Mouse (Mus musculus): ENCODE measurements around the gene Plekhn1.

Plekhn1 gene

GRCm38 (mm10) chr4:156213134-156213533 lies 21.5 kb downstream of the Plekhn1 start:
- in situ Hi-C loops (cut with MseI, MboI): no loop called here

GRCm38 (mm10) chr4:156209963-156210635 lies 24.6 kb downstream of the Plekhn1 start:
- in situ Hi-C loops (cut with MseI, MboI): no loop called here

DNA sequence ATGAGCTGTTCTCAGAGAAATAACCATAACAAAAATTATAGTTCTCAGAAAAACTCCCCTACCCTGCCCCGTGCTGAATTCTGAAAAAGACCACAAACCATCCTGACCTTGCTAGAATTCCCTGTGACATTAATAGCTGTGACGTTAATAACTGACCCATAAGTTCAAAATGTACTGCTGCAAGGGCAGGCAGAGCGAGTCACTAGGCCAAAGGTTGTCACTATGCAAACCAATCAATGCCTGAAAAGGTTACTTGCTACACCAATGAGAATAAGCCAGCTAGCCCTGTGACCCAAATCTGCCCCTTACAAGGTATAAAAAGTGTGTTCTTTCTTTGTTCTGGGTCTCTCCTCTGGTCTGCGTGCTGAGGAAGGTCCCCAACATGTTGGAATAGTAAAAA lies 25.8 kb downstream of the Plekhn1 start:
- in situ Hi-C loops (cut with MseI, MboI): no loop called here

DNA sequence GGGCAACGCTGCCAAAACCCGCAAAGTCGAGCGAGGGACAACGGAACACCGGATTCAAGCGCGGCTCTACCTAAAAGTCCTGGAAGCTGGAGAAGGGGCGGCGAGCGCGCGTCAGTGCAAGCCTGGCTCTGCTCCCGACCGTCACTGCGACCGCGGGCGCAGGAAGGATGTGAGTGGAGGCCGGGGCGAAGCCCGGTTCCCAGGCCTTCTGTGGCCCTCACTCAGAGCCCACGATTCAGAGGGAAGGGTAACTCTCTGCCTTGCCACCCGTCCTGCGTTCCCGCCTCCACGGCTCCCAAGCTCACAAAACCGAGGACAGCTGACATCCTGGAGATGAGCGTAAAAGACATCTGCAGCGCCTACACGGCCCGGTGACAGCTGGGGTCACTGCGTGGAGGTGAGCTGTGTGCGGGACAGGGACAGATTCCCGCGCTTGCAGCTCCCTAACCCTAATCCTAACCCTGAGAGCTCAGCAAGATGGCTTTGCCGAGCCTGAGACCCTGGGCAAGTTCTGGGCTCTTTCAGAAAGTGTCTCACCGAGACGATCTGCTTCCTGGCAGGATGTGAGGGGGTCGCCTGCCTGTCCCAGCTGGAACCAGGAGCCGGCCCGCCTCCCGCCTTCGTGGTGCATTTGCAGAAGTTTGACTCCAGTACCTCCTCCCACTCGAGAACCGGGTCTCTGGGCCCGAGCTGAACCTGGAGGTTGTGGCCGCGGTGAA lies 31.1 kb downstream of the Plekhn1 start:
- in situ Hi-C loops (cut with MseI, MboI): no loop called here

GRCm38 (mm10) chr4:156203001-156203412 lies 31.6 kb downstream of the Plekhn1 start, which contains the start of gene AW011738:
TSS of gene AW011738 (plus strand) at chr4:156203304.
- in situ Hi-C loops (cut with MseI, MboI): no loop called here

DNA sequence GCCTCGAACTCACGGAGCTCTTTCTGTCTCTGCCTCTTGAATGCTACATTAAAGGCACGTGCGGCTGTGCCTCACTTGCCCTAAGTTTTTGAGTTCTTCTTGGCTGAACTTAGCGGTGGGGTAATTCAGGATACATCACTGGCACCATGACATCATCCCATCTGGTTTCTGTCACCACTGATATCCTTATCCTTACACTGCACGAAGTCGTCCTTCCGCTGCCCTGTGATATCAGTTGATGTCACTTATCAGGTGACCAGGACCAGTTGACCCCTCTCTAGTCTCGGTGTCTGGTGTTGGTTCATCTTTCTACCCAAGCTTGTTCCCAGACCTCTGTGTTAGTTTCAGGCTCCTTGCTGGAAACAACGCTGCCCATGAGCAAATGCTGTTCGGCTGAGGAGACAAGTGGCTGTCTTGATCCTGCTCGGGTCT lies 32.2 kb downstream of the Plekhn1 start:
- in situ Hi-C loops (cut with MseI, MboI): no loop called here

DNA sequence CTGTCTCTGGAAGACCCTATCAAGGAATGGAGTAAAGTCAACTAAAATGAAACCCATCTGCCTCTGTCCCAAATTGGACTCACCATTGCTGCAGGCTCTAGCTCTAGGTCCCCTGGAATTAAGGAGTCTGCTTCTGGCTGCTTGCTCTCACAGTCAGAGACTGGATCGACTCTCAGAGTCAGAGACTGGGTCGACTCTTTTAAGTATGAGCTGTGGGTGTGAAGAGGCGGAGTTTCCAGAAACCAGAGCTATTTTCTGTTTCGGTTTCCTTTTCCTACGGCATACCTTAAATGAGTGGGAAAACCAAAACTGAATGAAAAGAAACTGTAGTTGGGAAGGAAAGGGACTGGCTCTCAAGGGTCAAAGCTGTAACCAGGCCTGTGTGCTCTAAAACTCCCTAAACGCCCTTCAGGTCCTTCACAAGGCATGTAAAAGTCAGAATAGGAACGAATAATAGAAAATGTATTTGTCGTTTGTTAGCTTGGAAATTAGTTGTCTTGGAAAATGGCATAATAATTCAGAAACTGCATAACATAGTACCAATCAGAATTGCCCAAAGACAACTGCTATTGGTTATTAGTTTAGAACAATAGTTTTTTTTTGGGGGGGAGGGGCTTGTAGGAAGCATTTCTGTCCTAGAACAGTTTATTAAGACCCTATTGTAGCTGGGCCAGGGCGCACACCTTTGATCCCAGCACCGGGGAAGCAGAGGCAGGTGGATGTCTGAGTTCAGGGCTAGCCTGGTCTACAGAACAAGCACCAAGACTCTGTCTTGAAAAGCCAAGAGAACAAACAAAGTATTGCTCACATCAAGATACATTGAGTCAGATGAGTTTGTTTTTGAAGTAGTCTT lies 33.8 kb downstream of the Plekhn1 start, which contains the start of gene Isg15:
Gene Isg15, minus strand, starts transcription at position 196 of the 853 bp plus-strand sequence.
- in situ Hi-C loops (cut with MseI, MboI): no loop called here

DNA sequence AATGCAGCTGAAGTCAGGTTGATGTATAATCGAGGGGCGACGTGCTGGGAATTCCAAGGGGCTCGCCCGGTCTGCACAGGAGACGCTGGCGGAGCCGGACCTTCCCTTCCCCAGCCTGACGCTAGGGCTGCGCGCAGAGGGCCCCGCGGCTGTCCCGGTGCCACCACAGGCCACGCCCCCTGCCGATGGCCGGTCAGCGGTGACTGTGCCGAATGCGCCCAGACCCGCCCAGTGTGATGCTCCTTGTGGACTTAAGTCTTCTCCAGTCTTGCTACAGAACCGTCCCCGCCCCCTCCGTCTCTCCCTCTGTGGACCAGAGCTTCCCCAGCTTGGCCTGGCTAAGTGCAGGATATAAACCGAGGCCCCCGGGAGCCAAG lies 36.8 kb downstream of the Plekhn1 start:
- in situ Hi-C loops (cut with MseI, MboI): no loop called here

DNA sequence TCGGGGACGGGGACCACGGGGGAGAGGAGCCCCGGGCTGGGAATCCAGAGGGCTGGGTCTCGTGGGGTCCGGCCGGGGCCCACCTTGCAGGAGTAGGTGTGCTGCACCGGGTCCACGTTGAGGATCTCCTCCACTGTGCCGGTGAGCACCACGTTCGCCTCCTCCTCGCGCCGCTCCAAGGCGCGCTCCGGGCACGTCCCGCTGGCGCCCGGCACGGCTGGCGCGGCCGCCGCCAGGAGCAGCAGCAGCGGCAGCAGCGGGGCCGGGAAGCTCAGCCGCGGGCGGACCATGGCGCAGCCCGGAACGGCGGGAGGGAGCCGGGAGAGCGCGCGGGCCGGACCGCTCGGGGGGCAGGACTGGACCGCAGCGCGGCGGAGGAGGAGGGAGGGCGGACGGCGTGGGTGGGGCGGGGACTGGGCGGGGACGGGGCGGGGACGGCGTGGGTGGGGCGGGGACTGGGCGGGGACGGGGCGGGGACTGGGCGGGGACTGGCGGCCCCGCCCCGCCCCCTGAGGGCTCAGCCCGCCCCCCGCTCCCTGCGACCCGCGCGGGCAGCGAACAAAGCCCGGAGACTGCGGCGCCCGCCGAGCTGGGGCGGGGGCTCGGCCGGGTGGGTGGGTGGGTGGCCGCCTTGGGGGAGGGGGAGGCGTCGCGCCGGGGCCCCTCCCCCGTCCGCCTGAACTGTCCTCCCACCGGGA lies 37.4 kb downstream of the Plekhn1 start, which contains the start of gene Agrn:
Gene Agrn, minus strand, starts transcription at position 358 of the 698 bp plus-strand sequence.
- in situ Hi-C loops (cut with MseI, MboI): no loop called here

DNA sequence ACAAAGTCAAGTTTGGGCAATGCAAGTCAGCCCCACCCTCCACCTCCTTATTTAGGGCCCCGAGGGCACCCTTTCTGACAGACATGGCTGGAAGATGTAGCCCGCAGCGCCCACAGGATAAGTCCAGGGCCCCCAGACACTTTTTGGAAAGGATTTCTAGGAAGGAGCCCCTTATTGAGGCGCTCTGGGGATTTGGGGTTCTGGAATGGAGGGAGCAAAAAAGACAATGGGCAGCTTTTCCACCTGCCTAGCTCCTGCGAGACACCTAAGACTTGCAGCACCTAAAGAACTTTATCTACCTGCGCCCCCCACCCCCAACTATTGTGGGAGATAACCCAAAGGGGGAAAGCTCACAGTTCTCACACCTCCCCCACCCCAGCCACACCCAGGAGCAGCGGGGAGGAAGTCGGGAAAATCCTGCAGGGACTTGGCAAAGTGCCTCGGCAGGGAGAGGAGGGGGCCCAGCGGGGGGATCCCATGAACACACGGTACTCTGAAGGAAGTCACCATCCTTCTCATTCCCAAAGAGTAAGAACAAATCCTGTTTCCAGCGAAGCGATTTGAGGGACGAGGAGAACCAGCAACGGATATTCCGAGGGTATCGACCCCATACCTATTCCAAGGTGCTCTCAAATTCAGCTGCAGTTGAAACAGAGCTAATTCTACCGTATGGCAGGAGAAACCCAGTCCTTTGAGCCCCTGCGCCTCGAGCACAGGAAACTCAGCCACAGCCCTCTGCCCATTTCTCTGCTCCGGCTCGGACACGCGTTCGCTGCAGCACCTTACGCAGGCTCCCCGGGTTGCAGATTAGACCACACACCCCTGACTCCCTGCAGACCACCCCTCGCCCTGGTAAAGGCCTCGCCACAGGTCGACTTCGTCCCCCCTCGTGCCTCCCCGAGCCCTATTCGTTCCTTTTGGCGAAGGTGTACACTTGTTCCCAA lies 38.5 kb downstream of the Plekhn1 start:
- in situ Hi-C loops (cut with MseI, MboI): no loop called here

DNA sequence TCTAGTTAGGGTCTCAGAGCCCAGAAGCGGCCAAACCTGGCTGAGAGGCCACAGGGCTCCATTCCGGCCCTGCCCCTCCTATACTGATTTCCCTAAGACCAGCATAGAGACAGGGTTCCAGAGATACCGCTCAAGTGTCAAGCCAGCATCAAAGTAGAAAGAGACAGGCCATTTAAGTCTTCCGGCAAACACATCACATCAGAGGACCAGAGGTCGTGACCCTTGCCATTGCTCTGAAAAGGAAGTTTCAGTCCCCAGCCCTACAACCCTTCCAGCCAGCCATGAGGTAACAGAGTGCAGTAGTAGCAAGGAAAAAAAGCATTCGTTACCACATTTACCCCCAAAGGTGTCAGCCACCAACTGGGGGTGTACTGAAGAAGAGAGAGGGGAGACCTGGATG lies 40.3 kb downstream of the Plekhn1 start:
- in situ Hi-C loops (cut with MseI, MboI): no loop called here

GRCm38 (mm10) chr4:156193906-156194305 lies 40.8 kb downstream of the Plekhn1 start:
- in situ Hi-C loops (cut with MseI, MboI): no loop called here

DNA sequence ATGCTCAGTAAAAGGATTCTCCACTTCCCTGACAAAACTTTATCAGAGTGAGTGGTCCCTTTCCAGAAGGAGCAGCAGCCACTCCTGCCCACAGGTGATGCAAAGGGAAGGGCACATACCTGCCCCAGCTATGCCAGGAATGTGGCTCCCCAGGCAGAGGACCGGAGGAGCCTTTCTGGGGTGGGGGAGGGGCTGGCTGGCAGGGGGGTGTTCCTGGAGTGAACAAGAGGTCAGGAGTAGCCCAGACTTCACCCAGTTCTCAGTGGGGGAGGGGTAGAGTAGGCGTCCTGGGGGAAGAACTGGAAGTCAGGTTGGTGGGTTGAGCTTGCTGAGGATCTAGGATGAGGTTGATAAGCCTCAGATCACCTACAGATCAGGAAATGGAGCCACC lies 41.5 kb downstream of the Plekhn1 start:
- in situ Hi-C loops (cut with MseI, MboI): no loop called here

DNA sequence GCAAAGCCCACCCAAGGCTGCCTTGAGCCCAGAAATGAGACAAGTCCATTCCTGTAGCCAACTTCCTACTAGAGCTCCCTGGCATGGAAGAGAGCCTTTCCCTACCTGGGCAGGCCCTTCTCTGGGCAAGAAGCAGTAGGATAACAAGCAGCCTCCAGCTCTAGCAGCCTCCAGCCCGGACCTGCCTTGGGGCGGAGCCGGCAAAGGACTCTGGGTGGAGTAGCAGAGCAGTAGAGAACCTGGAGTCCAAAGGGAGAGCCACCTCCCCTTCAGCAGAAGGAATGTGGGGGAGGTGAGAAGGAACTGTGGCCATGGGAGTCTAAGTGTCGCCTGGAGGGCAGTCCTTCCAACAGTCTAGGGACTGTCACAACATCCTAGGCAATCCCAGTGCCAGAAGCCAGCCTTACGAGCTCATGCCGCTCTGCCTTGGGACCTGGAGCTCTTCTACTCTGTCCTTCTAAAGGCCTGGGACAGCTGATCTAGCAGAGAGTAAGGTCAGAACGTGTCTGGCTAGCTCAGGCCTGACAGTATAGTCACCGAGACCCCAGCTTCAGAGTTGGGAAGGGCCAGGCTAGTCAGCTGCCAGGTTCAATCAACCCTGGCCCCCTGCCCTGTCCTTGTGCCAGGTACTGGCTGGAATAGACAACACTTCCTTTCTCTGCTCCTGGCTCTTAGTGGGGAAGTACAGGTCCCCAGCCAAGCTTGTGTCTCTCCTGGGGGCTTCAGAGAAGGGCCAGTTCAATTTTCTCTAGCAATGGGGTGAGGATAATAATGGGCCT lies 42.0 kb downstream of the Plekhn1 start:
- in situ Hi-C loops (cut with MseI, MboI): no loop called here

DNA sequence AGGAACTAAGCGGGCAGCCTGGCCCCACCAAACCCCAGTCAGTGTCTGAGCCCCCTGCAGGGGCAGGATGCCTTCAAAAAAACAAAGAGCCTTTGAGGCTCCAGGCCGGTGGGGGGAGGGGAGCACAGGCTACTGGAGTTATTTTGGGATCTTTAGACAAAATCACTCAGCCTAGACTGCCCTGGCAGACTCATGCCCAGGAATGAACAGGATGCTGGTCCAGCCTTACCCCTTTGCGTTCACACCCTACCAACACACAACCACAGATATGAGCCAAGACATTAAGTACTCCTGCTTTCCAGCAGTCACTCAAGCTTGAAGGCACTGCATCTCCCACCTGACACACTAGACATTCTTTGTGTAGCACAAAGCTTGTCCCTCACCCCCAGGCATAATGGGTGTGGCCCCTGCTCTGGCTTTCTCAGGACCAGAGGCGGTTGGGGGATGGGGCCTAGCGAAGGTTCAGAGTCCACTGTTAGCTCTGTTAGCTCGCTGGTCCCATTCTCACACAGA lies 45.8 kb downstream of the Plekhn1 start:
- in situ Hi-C loops (cut with MseI, MboI): no loop called here

DNA sequence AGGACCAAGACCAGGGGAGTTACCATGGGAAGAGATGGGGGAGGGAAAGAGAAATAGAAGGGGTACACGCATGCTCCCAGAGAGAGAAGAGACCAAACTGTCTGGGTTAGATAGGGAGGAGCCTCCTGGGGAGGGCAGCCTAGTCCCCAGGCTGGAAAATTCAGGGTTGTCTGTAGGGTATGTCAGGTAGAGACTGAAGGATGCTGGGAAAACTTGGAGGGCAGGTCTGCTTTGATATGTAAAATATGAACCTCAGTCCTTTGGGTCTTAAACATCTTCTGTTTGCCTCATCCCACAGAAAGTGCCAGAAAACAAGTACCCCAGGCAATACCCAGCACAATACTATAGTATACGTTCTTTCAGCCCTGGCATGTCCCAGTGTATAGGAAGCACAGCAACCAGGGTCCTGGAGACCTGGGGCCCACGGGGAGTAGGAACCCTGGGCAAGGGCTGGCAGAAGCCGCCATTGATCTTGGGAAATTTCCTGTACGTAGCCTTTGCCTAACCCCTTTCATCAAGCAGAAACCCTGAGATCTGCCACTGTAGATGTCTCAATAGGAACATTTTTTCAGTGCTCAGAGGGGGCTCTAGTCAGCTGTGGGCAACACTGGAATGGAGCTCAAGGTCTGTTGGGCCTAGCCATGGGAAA lies 46.4 kb downstream of the Plekhn1 start:
- in situ Hi-C loops (cut with MseI, MboI): no loop called here

DNA sequence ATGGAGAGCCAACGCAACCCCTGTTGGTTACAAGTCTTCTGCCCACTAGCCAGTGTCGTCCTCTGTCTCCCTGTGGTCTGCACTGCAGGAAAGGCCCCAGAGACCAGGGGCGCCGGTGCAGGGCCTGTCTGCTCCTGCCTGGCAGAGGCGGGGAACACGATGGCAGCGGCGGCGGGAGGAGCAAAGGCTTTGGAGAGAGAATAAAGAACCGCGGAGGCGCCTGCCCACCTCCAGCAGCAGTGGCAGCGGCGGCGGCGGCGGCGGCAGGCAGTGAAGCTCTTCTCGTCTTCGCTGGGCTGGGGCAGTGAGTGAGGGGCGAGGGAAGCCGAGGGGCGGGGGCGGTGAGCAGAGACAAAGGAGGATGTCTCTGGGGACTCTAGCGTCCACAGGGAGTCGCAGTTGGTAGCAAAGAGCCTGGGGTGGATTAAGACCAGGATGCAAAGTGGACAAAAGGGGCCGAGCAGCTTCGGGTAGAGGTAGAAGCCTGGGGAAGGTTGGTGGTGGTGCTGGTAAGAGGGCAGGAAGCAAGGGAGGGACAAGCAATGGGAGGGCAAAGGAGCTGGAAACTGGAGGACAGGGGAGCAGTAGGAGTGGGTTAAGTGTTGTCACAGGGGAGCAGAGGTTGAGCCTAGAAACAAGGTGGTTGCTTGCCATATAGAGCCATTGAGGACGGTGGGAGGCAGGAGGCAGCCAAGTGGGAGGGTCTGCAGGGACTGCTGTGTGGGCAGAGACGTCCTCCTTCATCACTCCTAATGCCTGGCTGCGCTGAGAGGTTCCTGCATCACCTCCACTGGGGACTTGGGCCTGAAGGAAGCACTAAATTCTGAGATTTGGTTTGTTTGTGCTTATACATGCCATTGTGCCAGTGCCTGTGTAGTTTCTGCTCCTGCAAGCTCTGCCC lies 48.5 kb downstream of the Plekhn1 start:
- in situ Hi-C loops (cut with MseI, MboI): no loop called here

DNA sequence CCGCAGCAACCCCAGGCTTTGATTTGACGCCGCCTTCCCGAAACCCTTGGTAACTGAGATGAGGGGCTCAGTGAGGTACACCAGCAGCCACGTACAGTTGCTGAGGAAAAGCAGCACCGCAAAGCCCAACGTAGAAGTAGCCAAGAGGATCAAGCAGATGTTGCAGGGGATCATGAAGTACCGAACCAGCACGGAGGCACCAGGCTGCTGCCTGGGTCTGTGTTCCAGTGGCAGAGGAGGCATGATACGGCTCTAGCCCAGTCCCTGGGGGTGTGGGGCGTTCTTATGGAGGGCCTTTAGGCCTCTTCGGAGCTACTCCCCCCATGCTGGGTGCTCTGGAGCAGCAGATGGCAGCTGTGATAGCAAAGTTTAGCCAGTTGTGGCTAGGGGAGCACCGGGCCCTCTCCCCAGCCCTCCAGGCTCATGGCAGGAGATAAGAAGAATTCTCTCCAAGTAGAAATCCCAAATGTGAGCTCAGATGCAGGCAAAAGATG lies 49.2 kb downstream of the Plekhn1 start:
- in situ Hi-C loops (cut with MseI, MboI): no loop called here
